Mouse (Mus musculus) kidney, adult 2 months (tissue): ENCODE data around the gene Fgfr1op2. TPM values are rescaled to one million over a fixed set of nuclear protein-coding genes. Genes with fewer than 3 reads are reported as not detected.

Experiments
- DNase-seq: peaks from one replicate; pipeline ENCODE4 v3.0.0; 2021
- H3K27ac ChIP-seq: fragments of 200-500 bp; 2 replicates; pipeline ENCODE4 v1.5.1; 2012; ENCODE audit warnings: low read depth, low read length, control low read depth, inconsistent platforms; ENCODE audit not compliant: insufficient read depth
- H3K27me3 ChIP-seq: fragments of 200-500 bp; replicated peaks from 2 replicates; pipeline ENCODE4 v1.6.1; 2012; ENCODE audit warnings: mild to moderate bottlenecking, moderate library complexity, low read length, inconsistent platforms; ENCODE audit not compliant: control insufficient read depth, insufficient read depth
- H3K36me3 ChIP-seq: fragments of 200-500 bp; 2 replicates; pipeline ENCODE4 v1.6.1; 2012; ENCODE audit warnings: mild to moderate bottlenecking, moderate library complexity, low read length, inconsistent platforms; ENCODE audit not compliant: control insufficient read depth, insufficient read depth
- H3K4me1 ChIP-seq: fragments of 200-500 bp; 2 replicates; pipeline ENCODE4 v1.6.1; 2011; ENCODE audit warnings: low read length; ENCODE audit not compliant: control insufficient read depth, insufficient read depth
- H3K4me3 ChIP-seq: fragments of 200-500 bp; 2 replicates; pipeline ENCODE4 v1.5.1; 2011; ENCODE audit warnings: mild to moderate bottlenecking, low read depth, low read length, control low read depth; ENCODE audit not compliant: insufficient read depth
- CTCF ChIP-seq: fragments of 200-500 bp; conservative IDR thresholded peaks from 2 replicates; pipeline ENCODE4 v1.5.1; 2011; ENCODE audit warnings: low read depth, mild to moderate bottlenecking, control low read depth, low read length, moderate library complexity, mixed read lengths; ENCODE audit not compliant: insufficient read depth, insufficient read length
- POLR2A ChIP-seq: fragments of 200-500 bp; IDR thresholded peaks from one replicate; pipeline ENCODE4 v1.6.1; 2011; ENCODE audit warnings: low read depth, low read length, control low read depth
- WGBS: fragments of 180-500 bp; shearing (Covaris S2); methylation state at CpG from one replicate; pipeline ENCODE4 v1.1.7; 2018; 5-methylcytosine and 5-hydroxymethylcytosine counted together
- polyA plus RNA-seq: library from polyadenylated mRNA; depleted of rRNA; stranded (reverse); fragments of >200 nt; gene quantifications from 2 replicates; pipeline ENCODE4 v1.2.3, GENCODE M21; 2012

The Fgfr1op2 gene
- polyA plus RNA-seq, 1 experiment = 35.3 TPM

DNA sequence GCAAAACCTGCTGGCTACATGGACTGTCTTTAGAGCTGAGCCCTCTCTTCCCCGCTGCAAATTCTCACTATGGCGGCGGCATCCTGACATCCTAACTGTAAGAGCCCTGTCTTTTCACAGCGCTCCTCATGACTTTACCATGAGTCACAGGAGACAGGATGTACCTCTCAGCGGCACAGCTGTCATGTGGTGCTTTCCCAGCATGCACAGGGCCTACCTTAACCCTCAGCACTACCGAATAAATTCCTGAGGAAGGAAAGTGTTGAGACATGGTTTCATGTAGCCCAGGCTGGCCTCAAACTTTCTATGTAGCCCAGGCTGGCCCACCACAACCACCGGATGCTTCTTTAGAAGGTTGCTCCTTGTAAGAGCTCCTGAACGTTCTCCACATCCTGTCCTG is 38.9 kb downstream of the Fgfr1op2 start:
- no peak overlapping the region for H3K4me3 ChIP-seq
- DNase-seq = no peak
- no peaks in the 10 kb centered on the region for H3K4me1 ChIP-seq
- no peaks in the 10 kb centered on the region for H3K27me3 ChIP-seq
- 88% methylated on average over 8 of the region's 8 CpGs for WGBS
- TF ChIP-seq POLR2A = no peak
- no peak overlapping the region for H3K27ac ChIP-seq
- H3K36me3 ChIP-seq = peaks cover 8% of the 10 kb centered on the region

DNA sequence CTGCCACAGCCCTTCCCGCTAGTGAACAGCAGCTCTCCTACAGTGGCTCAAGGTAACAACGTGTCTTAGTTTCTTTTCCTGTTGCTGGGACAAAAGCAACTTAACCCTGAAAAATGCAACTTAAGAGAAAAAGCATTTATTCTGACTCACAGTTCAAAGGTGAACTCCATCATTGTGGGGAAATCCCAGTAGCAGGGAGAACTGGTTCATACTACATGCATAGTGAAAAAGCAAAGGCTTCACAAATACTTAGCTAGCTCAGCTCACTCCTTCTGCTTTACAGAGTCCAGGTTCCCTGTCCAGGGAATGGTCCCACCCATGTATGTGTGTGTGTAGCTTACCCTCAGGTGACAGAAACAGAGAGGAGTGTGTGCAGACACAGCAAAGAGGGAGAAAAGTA is 39.7 kb downstream of the Fgfr1op2 start:
- WGBS = 54% methylated on average over 2 of the region's 2 CpGs
- Histone ChIP-seq H3K27me3 (no peaks in the 10 kb centered on the region), H3K4me3 (no peak overlapping the region), H3K4me1 (no peaks in the 10 kb centered on the region), H3K27ac (no peak overlapping the region), H3K36me3 (peaks cover 8% of the 10 kb centered on the region)
- DNase-seq = no peak
- TF ChIP-seq POLR2A (no peak), CTCF (no peak)

DNA sequence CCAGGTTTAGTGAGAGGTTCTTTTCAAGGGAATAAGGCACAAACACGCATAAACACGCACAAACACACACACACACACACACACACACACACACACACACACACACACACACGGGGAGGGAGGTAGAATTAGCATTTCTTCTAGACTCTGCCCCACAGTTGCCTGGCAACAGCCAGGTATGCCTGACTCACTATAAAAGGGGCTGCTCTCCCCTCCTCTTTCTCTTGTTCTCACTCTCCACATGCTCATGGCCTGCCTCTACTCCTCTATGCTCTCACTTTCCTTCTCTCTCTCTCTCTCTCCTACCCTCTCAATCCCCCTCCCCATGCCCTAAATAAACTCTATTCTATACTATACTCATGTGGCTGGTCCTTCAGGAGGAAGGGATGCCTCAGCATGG is 51.1 kb downstream of the Fgfr1op2 start:
- WGBS = 59% methylated on average over 3 of the region's 3 CpGs
- TF ChIP-seq CTCF = no peak
- TF ChIP-seq POLR2A = no peak
- H3K27me3 ChIP-seq = no peaks in the 10 kb centered on the region
- H3K4me3 ChIP-seq = no peak overlapping the region
- peaks cover 8% of the 10 kb centered on the region for H3K4me1 ChIP-seq
- no peak for DNase-seq
- H3K27ac ChIP-seq = no peak overlapping the region
- H3K36me3 ChIP-seq = no peaks in the 10 kb centered on the region

DNA sequence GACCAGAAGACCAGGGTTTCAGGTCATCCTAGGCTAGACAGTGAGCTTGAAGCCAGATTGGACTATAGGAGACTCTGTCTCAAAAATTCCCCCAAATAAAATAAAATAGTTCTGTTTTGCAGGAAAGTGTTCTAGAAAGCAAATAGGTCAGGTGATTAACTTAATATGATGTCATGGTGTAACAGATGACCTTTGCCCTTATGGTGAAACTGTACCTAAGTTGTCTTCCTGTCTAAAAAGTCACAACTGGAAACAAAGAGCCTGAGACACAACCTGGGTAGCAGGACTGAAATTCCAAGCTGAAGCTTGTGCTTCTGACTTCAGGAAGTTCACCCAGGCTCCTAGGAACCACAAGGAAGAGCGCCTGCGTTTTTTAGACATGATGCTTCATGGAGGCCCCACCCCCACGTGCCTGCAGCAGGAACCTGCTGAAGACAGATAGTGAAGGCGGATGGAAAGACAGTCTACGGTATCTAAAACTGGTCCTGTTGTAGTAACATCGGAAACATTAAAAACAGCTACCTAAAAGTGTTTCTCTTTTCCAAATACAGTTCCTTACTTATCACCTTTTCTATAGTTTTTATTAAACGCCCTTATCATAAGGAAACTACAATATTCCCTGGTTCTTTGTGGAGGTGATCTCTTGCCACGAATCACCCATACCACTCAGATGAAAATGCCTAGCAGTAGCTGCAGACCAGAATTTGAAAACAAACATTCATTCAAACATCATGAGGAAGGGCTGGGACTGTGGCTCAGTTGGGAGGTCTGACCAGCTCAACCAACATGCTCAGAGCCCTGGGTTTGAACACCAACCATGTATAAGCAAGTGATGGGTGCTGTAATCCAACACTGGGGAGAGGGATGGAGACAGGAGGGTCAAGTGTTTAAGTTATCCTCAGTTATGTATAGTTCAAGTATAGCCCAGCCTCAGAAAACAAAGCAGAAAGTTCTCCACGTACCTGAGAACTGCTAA is 53.1 kb downstream of the Fgfr1op2 start:
- Histone ChIP-seq H3K4me3 (no peak overlapping the region), H3K27me3 (no peaks in the 10 kb centered on the region), H3K27ac (no peak overlapping the region), H3K36me3 (no peaks in the 10 kb centered on the region), H3K4me1 (peaks cover 8% of the 10 kb centered on the region)
- no peak for TF ChIP-seq POLR2A
- TF ChIP-seq CTCF = no peak
- 83% methylated on average over 9 of the region's 9 CpGs for WGBS
- no peak for DNase-seq

DNA sequence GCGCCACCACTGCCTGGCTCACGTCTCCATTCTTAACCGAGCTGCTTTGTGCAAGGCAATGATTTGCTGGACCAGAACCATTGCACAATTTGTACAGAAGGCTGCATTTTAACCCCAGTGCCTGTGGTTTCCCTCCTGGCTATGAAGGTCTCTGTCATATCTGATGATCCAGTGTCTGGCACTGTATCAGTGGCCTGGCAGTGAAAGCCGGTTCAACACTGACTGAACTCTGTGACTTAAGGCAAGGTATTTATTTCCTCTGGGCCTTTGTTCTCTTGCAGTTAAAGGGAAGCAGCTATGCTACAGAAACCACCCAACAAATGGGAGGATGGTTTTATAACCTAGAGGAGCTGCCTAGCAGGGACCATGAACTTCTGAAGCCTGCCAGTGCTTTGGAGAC is 54.0 kb downstream of the Fgfr1op2 start:
- Histone ChIP-seq H3K4me3 (no peak overlapping the region), H3K27me3 (no peaks in the 10 kb centered on the region), H3K36me3 (no peaks in the 10 kb centered on the region), H3K4me1 (peaks cover 8% of the 10 kb centered on the region), H3K27ac (peak overlapping the region; percentile 8; the same call in 1 of the 2 replicates)
- WGBS = 43% methylated on average over 4 of the region's 4 CpGs
- no peak for TF ChIP-seq CTCF
- peak; percentile 87 for DNase-seq

DNA sequence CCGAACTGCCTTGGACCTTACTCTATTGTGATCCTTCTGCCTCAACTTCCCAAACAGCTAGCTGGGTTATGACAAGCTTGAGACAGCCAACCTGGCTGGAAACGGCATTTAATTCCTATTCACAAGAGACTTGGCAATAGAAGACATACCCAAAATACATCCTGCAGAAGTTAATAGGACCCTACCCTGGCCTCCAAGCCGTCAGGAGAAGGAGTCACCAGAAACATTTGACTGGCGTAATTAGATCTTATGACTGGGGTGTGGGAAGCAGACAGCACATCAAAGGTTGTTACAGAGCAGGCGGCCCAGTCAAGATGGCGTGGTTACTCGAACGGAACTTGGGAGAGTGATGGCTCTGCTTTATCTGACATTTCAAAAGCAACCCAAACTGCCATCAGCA is 54.8 kb downstream of the Fgfr1op2 start:
- H3K36me3 ChIP-seq = no peaks in the 10 kb centered on the region
- WGBS = 74% methylated on average over 8 of the region's 8 CpGs
- no peak for DNase-seq
- no peaks in the 10 kb centered on the region for H3K27me3 ChIP-seq
- no peak overlapping the region; the same call in 1 of the 2 replicates for H3K27ac ChIP-seq
- TF ChIP-seq POLR2A = no peak
- no peak for TF ChIP-seq CTCF
- H3K4me1 ChIP-seq = peaks cover 8% of the 10 kb centered on the region
- no peak overlapping the region for H3K4me3 ChIP-seq

DNA sequence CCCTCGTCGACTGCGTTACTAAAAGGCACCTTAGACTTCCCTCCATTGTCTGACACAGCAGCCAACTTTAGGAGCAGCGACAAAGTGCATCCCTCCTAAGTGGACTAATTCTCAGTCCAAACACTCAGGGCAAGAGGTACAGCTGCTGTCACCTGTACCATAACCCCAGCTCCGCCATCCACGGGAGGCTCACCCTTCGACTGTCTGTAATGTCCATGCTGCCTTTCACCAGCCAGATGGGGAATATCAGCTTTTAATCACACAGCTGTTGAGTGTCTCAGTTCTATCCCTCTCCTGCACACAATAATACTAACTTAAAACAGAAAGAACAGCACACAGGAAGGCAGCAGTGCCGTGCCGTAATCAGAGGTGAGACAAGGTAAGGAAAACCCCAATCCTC is 55.4 kb downstream of the Fgfr1op2 start:
- no peaks in the 10 kb centered on the region for H3K36me3 ChIP-seq
- WGBS = 73% methylated on average over 9 of the region's 9 CpGs
- no peak for DNase-seq
- no peak overlapping the region for H3K4me3 ChIP-seq
- H3K27me3 ChIP-seq = no peaks in the 10 kb centered on the region
- H3K27ac ChIP-seq = no peak overlapping the region
- TF ChIP-seq POLR2A (no peak), CTCF (no peak)
- H3K4me1 ChIP-seq = peaks cover 8% of the 10 kb centered on the region
